Mouse (Mus musculus) liver, embryonic 14.5 days (tissue): Measurements from ENCODE around the gene Pea15a. TPM values are rescaled to one million over a fixed set of nuclear protein-coding genes. Genes with fewer than 3 reads are reported as not detected.

ENCODE experiments used
- ATAC-seq: fragments of 200-750 bp; cut with Nextera tagmentation; 2 replicates; pipeline ENCODE4 v1.8.0; 2017; ENCODE audit warnings: moderate number of reproducible peaks, mild to moderate bottlenecking, moderate library complexity; ENCODE audit not compliant: insufficient read depth
- DNase-seq, 3 experiments: peaks; one replicate each; pipeline ENCODE4 v3.0.0-alpha.2; 2012 to 2013; ENCODE audit warnings: low read depth in 3 of 3, low spot score in 3 of 3
- H3K27ac ChIP-seq: fragments of 300-500 bp; sonication (generic); 2 replicates; pipeline ENCODE4 v1.5.1; 2014; ENCODE audit warnings: moderate library complexity, mild to moderate bottlenecking, control low read depth, inconsistent platforms
- H3K27me3 ChIP-seq: fragments of 300-500 bp; sonication (generic); 2 replicates; pipeline ENCODE4 v1.6.1; 2014; ENCODE audit warnings: mild to moderate bottlenecking, low read length, moderate library complexity; ENCODE audit not compliant: control insufficient read depth, insufficient read depth
- H3K36me3 ChIP-seq: fragments of 300-500 bp; sonication (generic); replicated peaks from 2 replicates; pipeline ENCODE4 v1.6.1; 2014; ENCODE audit warnings: low read depth; ENCODE audit not compliant: control insufficient read depth, insufficient read depth
- H3K4me1 ChIP-seq, 2 experiments: fragments of 200-500 bp in 1 of 2; fragments of 300-500 bp in 1 of 2; sonication (generic) in 1 of 2; replicated peaks; 2 replicates each; pipeline ENCODE4 v1.6.1; 2012 to 2014; ENCODE audit warnings: antibody characterized with exemption in 1 of 2, inconsistent platforms in 1 of 2, low read length in 1 of 2; ENCODE audit not compliant: control insufficient read depth in 2 of 2, insufficient read depth in 2 of 2
- H3K4me2 ChIP-seq: fragments of 300-500 bp; sonication (generic); 2 replicates; pipeline ENCODE4 v1.6.1; 2014; ENCODE audit warnings: low read depth, mild to moderate bottlenecking, control low read depth, moderate library complexity
- H3K4me3 ChIP-seq, 2 experiments: fragments of 200-500 bp in 1 of 2; fragments of 300-500 bp in 1 of 2; sonication (generic) in 1 of 2; 2 replicates each; pipeline ENCODE4 v1.5.1; 2012 to 2014; ENCODE audit warnings: low read depth in 2 of 2, low read length in 2 of 2, mild to moderate bottlenecking in 2 of 2, control low read depth in 1 of 2, inconsistent platforms in 1 of 2, moderate library complexity in 1 of 2; ENCODE audit not compliant: insufficient read depth in 1 of 2
- H3K9ac ChIP-seq: fragments of 300-500 bp; sonication (generic); replicated peaks from 2 replicates; pipeline ENCODE4 v1.6.1; 2014; ENCODE audit warnings: mild to moderate bottlenecking, control low read depth, moderate library complexity
- H3K9me3 ChIP-seq: fragments of 300-500 bp; sonication (generic); 2 replicates; pipeline ENCODE4 v1.6.1; 2016; ENCODE audit warnings: low read length, mixed read lengths; ENCODE audit not compliant: control insufficient read depth
- CTCF ChIP-seq: IDR thresholded peaks from 2 replicates; pipeline ENCODE4 v1.5.1; 2016; ENCODE audit warnings: antibody characterized with exemption, low read depth, control low read depth
- EP300 ChIP-seq: IDR thresholded peaks from 2 replicates; pipeline ENCODE4 v1.6.1; 2016; ENCODE audit warnings: antibody characterized with exemption, low read depth
- WGBS: fragments of 180-500 bp; shearing (Covaris S2); extraction: QIAGEN DNeasy Blood & Tissue Kit; methylation state at CpG from one replicate; pipeline ENCODE4 v1.1.7; 2014; ENCODE audit not compliant: insufficient replicate concordance; 5-methylcytosine and 5-hydroxymethylcytosine counted together
- polyA plus RNA-seq, 2 experiments: library from polyadenylated mRNA; depleted of rRNA in 1 of 2; stranded (reverse) in 1 of 2; unstranded in 1 of 2; fragments of >200 nt; fragmentation: Nextera tagmentation in 1 of 2; extraction: Ambion mirVana in 1 of 2; gene quantifications; 2 replicates each; pipeline versions ENCODE4 v1.2.1 to v1.2.3; 2012 to 2014

Gene Pea15a
- polyA plus RNA-seq, 2 experiments = 11.1 to 14.4 TPM

DNA sequence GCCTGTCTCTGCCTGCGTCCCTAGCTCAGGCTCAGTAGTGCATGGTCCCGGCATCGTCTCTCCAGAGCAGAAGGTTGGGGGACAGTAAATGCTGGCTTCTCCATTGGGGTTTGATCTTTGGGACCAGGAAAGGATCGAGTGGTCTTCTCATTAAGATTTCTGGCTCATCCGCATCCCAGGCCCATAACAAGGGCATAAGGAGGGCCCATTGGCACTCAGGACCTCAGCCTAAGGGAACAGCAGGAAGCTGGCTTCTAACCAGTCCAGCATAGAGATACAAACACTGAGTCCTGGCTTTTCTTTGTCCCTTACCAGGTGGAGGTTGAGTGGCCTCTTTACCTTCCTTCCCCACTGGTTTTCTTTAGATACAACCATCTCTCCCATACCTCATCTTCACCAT, 8.8 kb downstream of the Pea15a start:
- TF ChIP-seq EP300 = no peak
- no peak for TF ChIP-seq CTCF
- H3K27me3 ChIP-seq = no peaks in the 10 kb centered on the region
- DNase-seq = no peak
- peaks cover 55% of the 10 kb centered on the region for H3K36me3 ChIP-seq
- no peaks in the 10 kb centered on the region for H3K9me3 ChIP-seq
- H3K4me1 ChIP-seq = peaks cover 0 to 4% of the 10 kb centered on the region in 2 experiments; a peak in 2 of 4 replicates
- H3K4me3 ChIP-seq = no peak overlapping the region
- H3K4me2 ChIP-seq = no peak overlapping the region
- WGBS = 87% methylated on average over 5 of the region's 5 CpGs
- H3K9ac ChIP-seq = no peak overlapping the region
- H3K27ac ChIP-seq = no peak overlapping the region
- no peak for ATAC-seq

DNA sequence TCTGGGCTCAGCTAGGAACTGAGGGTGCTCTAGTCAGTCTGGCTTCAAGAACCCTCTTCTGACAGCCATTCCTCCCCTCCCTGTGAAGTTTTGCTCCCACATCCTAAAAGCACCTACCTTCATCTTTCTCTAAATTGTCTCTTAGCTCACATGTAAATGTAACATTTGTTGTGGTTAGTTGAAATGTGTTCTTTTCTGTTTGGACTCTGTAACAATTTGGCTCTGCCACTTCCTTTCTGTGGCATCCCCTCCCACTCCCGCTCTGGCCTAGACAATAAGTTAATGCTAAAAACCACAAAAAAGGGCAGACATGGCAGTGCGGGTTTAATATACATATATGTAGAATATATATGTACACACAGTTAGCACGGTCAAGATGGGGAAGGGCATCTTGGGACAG, 9.5 kb downstream of the Pea15a start:
- no peaks in the 10 kb centered on the region for H3K9me3 ChIP-seq
- no peak overlapping the region for H3K4me2 ChIP-seq
- H3K27ac ChIP-seq = no peak overlapping the region
- peaks cover 62% of the 10 kb centered on the region for H3K36me3 ChIP-seq
- H3K9ac ChIP-seq = no peak overlapping the region
- no peak overlapping the region for H3K4me3 ChIP-seq
- peaks cover 0 to 3% of the 10 kb centered on the region in 2 experiments; a peak in 2 of 4 replicates for H3K4me1 ChIP-seq
- ATAC-seq (no peak), DNase-seq (no peak)
- 76% methylated on average over 3 of the region's 3 CpGs for WGBS
- TF ChIP-seq CTCF (no peak), EP300 (no peak)
- H3K27me3 ChIP-seq = no peaks in the 10 kb centered on the region

DNA sequence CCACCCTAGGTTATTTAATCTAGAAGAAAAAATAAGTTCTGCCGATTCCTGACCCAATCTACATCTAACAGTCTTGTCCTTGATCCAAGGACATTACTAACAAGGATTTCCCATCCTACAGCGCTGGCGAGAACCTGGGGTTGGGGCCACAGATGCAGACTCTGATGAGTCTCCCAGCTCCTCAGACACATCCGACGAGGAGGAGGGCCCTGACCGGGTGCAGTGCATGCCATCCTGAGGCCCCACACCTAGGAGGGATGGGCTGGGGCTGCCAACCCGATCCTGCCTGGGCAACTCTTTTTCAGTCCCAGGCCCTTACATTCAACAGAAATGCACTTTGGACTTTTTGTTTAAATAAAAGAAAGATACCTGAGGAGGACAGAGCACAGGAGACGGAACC, 12.2 kb downstream of the Pea15a start:
- Histone ChIP-seq H3K9ac (no peak overlapping the region), H3K4me3 (no peak overlapping the region), H3K9me3 (no peaks in the 10 kb centered on the region), H3K4me1 (no peaks in the 10 kb centered on the region), H3K36me3 (peaks cover 81% of the 10 kb centered on the region), H3K27me3 (no peaks in the 10 kb centered on the region), H3K27ac (no peak overlapping the region), H3K4me2 (no peak overlapping the region)
- no peak for ATAC-seq
- no peak for DNase-seq
- TF ChIP-seq CTCF = no peak
- TF ChIP-seq EP300 = no peak
- WGBS = 85% methylated on average over 8 of the region's 8 CpGs

DNA sequence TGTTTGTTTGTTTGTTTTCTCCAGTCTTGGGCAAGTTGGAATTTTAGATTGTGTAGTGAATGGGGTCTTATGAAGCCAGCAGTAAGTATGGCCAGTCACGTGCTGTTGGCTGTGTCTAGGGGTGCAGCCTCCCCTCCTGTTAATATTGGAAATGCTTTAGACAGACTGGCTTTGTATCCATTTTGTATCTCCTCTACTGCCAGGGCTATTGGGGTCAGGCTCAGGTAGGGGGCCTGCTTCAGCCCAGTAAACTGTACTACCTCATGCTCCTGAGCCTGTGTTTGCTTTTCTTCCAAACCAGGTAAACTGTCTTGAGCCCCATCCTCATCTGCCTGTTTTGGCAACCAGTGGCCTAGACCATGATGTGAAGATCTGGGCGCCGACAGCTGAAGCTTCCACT, 14.4 kb downstream of the Pea15a start:
- H3K27ac ChIP-seq = no peak overlapping the region

DNA sequence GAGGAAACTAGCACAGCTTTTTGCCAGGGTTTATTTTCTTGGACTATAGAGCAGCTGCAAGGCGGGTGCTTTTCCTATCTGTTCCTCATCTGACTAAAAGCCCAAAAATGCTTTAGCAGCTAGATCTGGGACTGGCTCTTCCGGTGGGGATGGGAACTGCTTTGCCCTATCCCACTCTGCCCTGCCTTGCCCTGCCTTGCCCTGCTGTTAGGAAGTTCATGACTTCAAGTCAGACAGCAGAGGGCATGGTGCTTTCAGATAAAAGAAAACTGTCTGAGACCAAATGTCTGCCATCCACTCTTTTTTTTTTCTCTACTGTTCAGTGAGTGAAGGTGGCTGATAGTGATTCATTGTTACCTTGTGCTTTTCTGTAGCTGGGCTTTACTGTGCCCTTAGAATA, 15.0 kb downstream of the Pea15a start:
- Histone ChIP-seq H3K4me3 (no peak overlapping the region), H3K36me3 (peaks cover 86% of the 10 kb centered on the region), H3K4me2 (no peak overlapping the region), H3K27ac (no peak overlapping the region), H3K4me1 (no peaks in the 10 kb centered on the region), H3K27me3 (no peaks in the 10 kb centered on the region), H3K9ac (no peak overlapping the region), H3K9me3 (no peaks in the 10 kb centered on the region)
- WGBS = 75% methylated on average over 2 of the region's 2 CpGs
- TF ChIP-seq EP300 (no peak), CTCF (no peak)
- DNase-seq = no peak
- ATAC-seq = no peak

More for the DNA sequence above, 14.4 kb downstream of the Pea15a start:
- 80% methylated on average over 3 of the region's 3 CpGs for WGBS
- H3K27me3 ChIP-seq = no peaks in the 10 kb centered on the region
- H3K4me1 ChIP-seq = no peaks in the 10 kb centered on the region
- peaks cover 86% of the 10 kb centered on the region for H3K36me3 ChIP-seq
- no peaks in the 10 kb centered on the region for H3K9me3 ChIP-seq
- ATAC-seq = no peak
- H3K4me3 ChIP-seq = no peak overlapping the region
- TF ChIP-seq CTCF (no peak), EP300 (no peak)
- no peak overlapping the region for H3K4me2 ChIP-seq
- no peak overlapping the region for H3K9ac ChIP-seq
- DNase-seq = no peak
